Mouse (Mus musculus) embryo, embryonic 10.5 days (tissue): Measurements from ENCODE around the gene Ccdc42.

Experiments used
- DNase-seq: peaks from one replicate; pipeline ENCODE4 v3.0.0-alpha.2; 2015; ENCODE audit warnings: low spot score

The Ccdc42 gene

DNA sequence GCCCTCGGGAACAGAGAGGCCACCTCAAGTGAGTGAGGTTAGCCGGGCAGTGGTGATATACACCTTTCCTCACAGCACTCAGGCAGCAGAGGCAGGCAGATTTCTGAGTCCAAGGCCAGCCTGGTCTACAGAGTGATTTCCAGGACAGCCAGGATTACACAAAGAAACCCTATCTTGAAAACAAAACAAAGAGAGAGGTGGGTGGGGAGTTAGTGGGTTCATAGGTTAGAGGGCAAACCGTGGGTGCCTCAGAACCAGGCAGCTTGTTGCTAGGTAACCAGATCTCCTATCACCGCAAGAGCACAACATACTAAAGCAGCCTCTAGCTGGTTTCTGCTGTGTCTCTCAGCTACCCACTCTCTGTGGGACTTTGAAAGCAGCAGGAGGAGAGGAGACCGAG is at the start of gene Ccdc42:
Gene Ccdc42 (plus strand): TSS at position 301 of the 400 bp plus-strand sequence.
- DNase-seq, result no peak

- DNase-seq, result no peak
Observed at GRCm38 (mm10) chr11:68539621-68540020, 47.2 kb upstream of the Ccdc42 start.

- DNase-seq, result peak; percentile 64
Observed at GRCm38 (mm10) chr11:68544554-68544953, 42.3 kb upstream of the Ccdc42 start.

DNA sequence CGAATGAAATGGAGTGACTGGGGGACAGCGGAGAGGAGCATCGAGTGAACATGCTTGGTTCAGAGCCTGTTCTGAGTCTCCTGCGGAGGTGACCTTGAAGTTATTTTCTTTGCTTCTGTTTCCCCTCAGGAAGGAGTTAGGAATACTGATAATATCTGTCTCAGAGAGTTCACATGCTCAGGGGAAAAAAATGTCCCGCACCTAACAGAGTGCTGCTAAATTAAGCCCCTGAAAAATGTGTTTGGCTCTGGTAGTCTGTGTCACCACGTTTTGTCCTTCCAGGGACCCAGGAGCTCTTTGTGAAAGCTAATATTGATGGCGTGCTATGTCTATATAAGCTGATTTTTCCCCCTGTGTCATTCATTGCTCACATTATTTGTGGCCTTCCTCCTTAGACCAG is 41.6 kb upstream of the Ccdc42 start:
- DNase-seq, result no peak

DNA sequence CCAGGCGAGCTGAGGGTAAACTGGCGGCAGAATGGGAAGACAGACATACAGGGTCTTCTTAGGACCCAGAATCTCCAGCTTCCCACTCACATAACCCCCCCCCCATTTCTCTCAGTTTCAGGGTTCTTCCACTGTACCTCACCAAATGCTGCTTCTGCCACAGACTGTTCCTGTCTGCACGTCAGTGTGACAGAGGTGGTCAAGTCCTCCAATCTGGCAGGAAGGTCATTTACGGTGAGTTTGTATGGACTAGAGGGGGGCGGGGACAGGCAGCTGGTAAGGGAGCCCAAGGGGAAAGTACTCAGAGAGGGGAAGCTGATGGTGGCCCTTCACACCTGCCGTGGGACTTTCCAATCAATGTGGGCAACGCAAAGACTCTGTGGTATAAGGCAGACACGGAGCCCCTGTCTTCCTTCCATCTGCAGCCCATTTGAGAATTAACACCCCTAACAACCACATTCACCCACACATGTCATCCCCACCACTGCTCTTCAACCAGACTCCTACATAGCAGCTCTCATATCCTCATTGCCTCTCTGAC is 41.1 kb upstream of the Ccdc42 start:
- no peak for DNase-seq

DNA sequence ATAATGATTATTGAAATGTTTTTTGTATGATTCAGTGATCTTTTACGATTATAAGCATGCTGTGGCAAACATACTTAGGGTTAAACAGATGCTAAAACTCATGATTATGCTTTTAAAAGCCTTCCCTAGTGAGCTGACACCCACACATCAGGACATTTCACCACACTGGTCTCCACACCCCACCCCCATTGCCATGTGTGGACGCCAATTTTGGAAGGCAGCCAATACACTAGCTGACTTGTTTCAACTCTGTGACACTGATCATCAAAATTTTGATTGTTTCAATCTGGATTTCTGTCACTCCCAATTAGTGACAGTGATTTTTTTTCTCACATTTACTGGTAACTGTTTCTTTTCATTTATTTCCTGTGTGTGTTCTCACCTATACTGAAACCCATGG is 39.3 kb upstream of the Ccdc42 start:
- no peak for DNase-seq

GRCm38 (mm10) chr11:68549597-68549996 is 37.2 kb upstream of the Ccdc42 start:
- no peak for DNase-seq

DNA sequence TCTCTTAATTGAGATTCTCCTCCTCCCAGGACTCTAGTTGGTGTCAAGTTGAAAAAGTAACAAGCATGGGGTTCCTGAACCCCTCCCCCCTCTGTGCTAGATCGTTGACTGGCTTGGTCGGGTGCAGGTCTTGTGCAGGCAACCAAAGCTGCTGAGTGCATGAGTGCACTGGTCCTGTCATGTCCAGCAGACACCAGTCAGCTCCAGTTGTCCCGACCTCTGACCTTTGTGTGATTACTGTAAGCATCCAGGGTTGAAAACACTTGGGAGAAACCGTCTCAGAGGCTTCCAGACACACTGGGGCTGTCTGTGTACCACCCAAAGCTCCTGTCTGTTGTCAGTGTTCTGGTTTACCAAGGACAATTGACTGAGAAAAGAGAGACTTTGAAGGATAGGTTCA is 36.5 kb upstream of the Ccdc42 start:
- no peak for DNase-seq

DNA sequence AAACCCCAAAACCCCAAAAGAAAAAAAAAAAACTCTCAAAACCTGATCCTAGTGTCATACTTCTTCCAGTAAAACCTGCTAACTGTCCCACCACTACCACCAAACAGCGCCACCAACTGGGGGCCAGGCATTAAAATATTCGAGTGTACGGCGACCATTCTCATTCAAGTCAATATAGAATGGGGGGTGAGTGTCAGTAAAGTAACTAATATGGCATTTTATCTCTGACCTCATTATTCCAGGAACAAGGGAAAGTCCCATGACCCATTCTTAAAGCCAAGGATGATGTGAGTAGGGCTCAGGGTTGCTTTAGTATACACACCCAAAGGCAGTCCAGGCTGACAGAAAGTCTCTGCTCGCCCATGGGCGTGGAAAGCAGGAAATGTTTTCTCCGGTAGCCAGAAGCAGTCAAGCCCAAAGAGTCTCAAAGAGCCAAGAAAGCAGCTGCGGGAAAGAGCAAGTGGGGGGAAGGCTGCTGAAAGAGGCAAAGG is 32.8 kb upstream of the Ccdc42 start:
- DNase-seq, result peak; percentile 53

- no peak for DNase-seq
Observed at GRCm38 (mm10) chr11:68555918-68556584, 30.8 kb upstream of the Ccdc42 start, which contains the start of gene Mfsd6l. Gene Mfsd6l (plus strand): TSS chr11:68556186.

DNA sequence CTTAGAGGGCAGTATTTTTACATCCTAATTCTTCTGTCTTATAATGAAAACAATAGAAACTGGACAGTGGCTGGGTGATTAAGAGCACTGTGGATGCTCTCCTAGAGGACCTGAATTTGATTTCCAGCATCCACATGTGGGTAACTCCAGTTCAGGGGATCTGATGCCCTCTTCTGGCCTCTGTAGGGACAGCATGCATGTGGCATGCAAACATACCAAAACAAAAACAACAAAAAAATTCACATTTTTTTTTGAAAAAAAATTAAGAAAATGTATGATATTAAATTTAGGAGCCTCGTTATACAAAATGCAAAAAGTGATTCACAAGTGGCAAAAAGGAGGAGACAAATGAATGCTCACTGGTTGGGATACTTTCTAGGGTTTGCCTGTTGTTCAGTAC is 27.3 kb upstream of the Ccdc42 start:
- no peak for DNase-seq

GRCm38 (mm10) chr11:68561957-68562950 is 24.6 kb upstream of the Ccdc42 start:
- no peak for DNase-seq

DNA sequence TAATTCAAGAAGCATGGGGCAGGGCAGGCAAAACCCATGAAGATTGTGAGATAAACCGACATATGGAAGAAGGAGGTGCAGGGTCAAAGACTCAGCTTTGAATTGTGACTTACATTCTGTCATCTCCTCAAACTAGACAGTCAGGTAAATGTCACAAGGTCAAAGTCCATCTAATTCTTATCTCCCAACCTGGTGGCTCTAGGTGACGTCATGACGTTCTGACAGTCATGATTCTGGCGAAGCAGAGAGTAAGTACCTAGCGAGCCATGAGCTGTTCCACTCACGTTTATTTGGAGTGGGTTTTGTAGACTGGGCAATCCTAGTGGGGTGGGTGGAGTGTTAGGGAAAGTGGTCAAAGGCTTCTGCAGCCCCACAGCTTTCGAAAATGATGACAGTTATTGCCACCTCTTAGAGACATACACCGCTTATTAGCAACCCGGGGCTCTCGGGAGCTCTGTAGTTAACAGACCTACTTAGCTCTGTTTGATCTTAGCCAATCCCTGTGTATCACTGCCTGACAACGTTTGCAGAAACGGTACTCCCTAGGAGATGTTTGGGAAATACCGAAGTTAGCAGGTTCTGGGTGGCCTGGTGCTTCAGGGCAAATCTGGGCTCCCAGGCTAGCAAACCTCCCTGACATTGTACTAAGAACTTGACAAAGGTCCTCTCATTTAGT is 22.3 kb upstream of the Ccdc42 start:
- DNase-seq, result no peak

DNA sequence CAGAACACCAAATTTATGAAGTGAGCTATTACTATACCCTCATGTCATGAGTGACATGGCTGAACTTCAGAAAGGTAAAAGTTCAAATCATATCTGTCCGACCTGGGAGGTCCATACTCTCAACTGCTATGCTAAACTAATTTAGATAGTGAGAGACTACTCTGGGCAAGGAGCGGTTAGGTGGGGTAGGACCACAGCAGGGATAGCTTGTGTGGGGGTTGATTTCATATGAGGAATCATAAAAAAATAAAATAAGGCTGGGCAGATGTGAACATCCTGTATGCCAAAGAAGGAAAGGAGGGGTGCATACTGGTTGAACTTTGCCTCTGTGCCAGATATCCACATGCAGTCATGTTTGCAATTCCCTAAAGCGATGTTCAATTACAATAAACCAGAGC is 21.8 kb upstream of the Ccdc42 start:
- DNase-seq, result no peak

- peak; percentile 92 for DNase-seq
Observed at GRCm38 (mm10) chr11:68566447-68567059, 20.3 kb upstream of the Ccdc42 start.

- DNase-seq, result no peak
Observed at GRCm38 (mm10) chr11:68570861-68571260, 16.0 kb upstream of the Ccdc42 start.

DNA sequence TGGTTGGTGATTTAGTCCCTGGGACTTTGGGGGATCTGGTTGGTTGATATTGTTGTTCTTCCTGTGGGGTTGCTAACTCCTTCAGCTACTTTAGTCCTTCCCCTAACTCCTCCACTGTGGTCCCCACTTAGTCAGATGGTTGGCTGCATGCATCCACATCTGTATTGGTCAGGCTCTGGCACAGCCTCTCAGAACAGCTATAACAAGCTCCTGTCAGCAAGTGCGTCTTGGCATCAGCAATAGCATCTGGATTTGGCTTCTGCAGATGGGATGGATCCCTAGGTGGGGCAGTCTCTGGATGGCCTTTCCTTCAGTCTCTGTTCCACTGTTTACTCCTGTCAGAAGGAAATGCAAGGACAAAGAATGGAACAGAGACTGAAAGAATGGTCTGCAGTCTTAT is 9.7 kb upstream of the Ccdc42 start:
- DNase-seq, result no peak

GRCm38 (mm10) chr11:68579462-68579881 is 7.3 kb upstream of the Ccdc42 start:
- peak; percentile 51 for DNase-seq

DNA sequence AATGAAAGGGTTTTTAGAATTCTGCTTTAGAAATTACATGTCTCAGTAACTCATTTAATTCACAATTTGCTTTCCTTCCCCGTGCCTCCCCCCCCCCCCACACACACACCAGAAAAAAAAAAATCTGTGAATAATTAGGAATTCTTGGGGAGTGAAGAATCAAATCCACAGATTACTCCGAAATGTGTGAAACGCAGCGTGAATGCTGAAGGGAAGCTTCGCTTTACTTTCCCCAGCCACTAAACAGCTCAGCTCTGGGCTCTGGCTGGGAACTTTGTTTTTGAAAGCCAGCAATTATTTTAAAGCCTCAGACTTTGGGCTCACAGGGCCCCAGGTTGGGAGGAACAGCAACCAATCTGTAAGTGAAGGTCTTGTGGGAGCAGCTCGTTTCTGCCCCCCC is 6.3 kb upstream of the Ccdc42 start:
- no peak for DNase-seq

- no peak for DNase-seq
Observed at GRCm38 (mm10) chr11:68583225-68583624, 3.6 kb upstream of the Ccdc42 start.

GRCm38 (mm10) chr11:68583906-68584480 is 2.8 kb upstream of the Ccdc42 start:
- no peak for DNase-seq
